7 mouse cellular contexts compared by ENCODE assay signal in the genomic region with DNA sequence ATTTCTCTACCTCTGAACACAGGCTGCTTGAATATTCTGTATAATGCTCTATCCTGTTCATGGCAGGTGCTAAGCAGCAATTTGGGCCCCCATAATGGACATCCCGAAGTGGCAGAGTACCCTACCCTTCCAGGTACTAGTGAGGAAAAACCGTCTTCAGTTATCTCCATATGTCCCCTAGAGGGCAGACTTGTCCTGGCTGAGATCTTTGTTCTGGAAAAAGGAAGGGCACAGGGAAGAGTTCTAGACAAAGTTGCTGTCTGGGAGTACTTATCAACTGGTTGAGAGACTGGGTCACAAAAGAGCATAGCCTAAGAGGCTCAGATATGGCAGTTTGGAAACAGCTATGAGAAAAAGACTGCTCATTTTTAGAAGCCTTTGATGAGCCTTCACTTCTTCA.
DNase-seq lines count a peak whose midpoint lies in the region; ATAC-seq lines count a peak whose summit lies in the region.

No protein-coding gene starts in this region.

- no peaks in the 10 kb centered on the region for H3K4me1 ChIP-seq in midbrain, embryonic 15.5 days

- H3K27ac ChIP-seq in midbrain, embryonic 15.5 days: no peak overlapping the region

- intact Hi-C loops in gastrocnemius, postnatal 36 days (cut with DNase I): loop anchor here (1.0 to 10.0 kb wide), 3 partner anchors 155 to 375 kb away; no protein-coding TSS in a partner anchor

- no peak overlapping the region for H3K4me3 ChIP-seq in midbrain, embryonic 15.5 days

- peak; percentile 53 for DNase-seq in kidney, adult 9 months
- DNase-seq in kidney, adult 11 months: no peak
- DNase-seq in NIH3T3 (ENCODE audit: low read depth): peak; percentile 43
- peak; percentile 12 for DNase-seq in hindlimb bud, embryonic 11.5 days (ENCODE audit: extremely low spot score, low read depth, low spot score)
- no peak for DNase-seq in gastrocnemius, postnatal 36 days

- no peak overlapping the region for H3K9ac ChIP-seq in midbrain, embryonic 15.5 days

- H3K36me3 ChIP-seq in midbrain, embryonic 15.5 days (replicated peaks): no peaks in the 10 kb centered on the region

- H3K9me3 ChIP-seq in midbrain, embryonic 15.5 days: no peaks in the 10 kb centered on the region

- 37% methylated on average over 2 of the region's 2 CpGs for WGBS in midbrain, embryonic 15.5 days

- no peaks in the 10 kb centered on the region for H3K27me3 ChIP-seq in midbrain, embryonic 15.5 days (replicated peaks)

- ATAC-seq in common myeloid progenitor, adult 5-6 weeks (replicated peaks; ENCODE audit: low read depth, poor library complexity, severe bottlenecking): 0 out of 2 replicates have a peak, but pooled peaks have one; percentile 42
- peak; percentile 39 for ATAC-seq in midbrain, embryonic 15.5 days (replicated peaks)

- no peak overlapping the region for H3K4me2 ChIP-seq in midbrain, embryonic 15.5 days

Comparison
In these comparisons a context has a peak if more than half of its experiments do, and no peak if none do; other contexts are left out.
1. DNase-seq: peak in kidney, adult 9 months (single experiment), NIH3T3 (single experiment) and hindlimb bud, embryonic 11.5 days (single experiment); none in kidney, adult 11 months (single experiment) and gastrocnemius, postnatal 36 days (0 of 2).